Mouse (Mus musculus) C2C12 (cell line): Measurements from ENCODE around the gene 4930579F01Rik.

Experiments used
- CTCF ChIP-seq: IDR thresholded peaks from one replicate; pipeline ENCODE4 v1.5.1; 2011; ENCODE audit not compliant: control insufficient read depth, insufficient read depth, insufficient read length
- FOSL1 ChIP-seq: IDR thresholded peaks from one replicate; pipeline ENCODE4 v1.8.0; 2011; ENCODE audit warnings: mild to moderate bottlenecking, low read length; ENCODE audit not compliant: poor library complexity, insufficient read depth, severe bottlenecking
- MAX ChIP-seq: IDR thresholded peaks from one replicate; pipeline ENCODE4 v1.6.1; 2011; ENCODE audit warnings: mild to moderate bottlenecking, control low read depth
- MYOG ChIP-seq: IDR thresholded peaks from one replicate; pipeline ENCODE4 v1.6.1; 2011; ENCODE audit not compliant: control insufficient read depth, insufficient read length; ENCODE audit errors: extremely low read depth
- USF1 ChIP-seq: IDR thresholded peaks from one replicate; pipeline ENCODE4 v1.6.1; 2011; ENCODE audit warnings: low read depth, mild to moderate bottlenecking, control low read depth, moderate library complexity

GRCm38 (mm10) chr3:138198722-138199068 is 5.1 kb upstream of the 4930579F01Rik start:
- TF ChIP-seq CTCF = no peak
- no peak for TF ChIP-seq USF1
- TF ChIP-seq FOSL1 = no peak
- TF ChIP-seq MYOG = no peak
- no peak for TF ChIP-seq MAX
